Mouse (Mus musculus) heart, adult 2 months (tissue): ENCODE measurements around the gene Sf3b5.

ENCODE experiments used
- CTCF ChIP-seq: fragments of 200-600 bp; IDR thresholded peaks from 2 replicates; pipeline ENCODE4 v1.8.1; 2022; ENCODE audit warnings: antibody characterized with exemption, mild to moderate bottlenecking, moderate library complexity
- POLR2A ChIP-seq: fragments of 200-500 bp; IDR thresholded peaks from 2 replicates; pipeline ENCODE4 v1.6.1; 2011; ENCODE audit warnings: mild to moderate bottlenecking, low read depth, low read length, control low read depth; ENCODE audit not compliant: insufficient read depth

- no peak for TF ChIP-seq CTCF
- TF ChIP-seq POLR2A: no peak
These were observed 17.0 kb downstream of the Sf3b5 start for GRCm38 (mm10) chr10:13022103-13022502.
